1 mouse cellular context compared by ENCODE assay signal in the genomic region with DNA sequence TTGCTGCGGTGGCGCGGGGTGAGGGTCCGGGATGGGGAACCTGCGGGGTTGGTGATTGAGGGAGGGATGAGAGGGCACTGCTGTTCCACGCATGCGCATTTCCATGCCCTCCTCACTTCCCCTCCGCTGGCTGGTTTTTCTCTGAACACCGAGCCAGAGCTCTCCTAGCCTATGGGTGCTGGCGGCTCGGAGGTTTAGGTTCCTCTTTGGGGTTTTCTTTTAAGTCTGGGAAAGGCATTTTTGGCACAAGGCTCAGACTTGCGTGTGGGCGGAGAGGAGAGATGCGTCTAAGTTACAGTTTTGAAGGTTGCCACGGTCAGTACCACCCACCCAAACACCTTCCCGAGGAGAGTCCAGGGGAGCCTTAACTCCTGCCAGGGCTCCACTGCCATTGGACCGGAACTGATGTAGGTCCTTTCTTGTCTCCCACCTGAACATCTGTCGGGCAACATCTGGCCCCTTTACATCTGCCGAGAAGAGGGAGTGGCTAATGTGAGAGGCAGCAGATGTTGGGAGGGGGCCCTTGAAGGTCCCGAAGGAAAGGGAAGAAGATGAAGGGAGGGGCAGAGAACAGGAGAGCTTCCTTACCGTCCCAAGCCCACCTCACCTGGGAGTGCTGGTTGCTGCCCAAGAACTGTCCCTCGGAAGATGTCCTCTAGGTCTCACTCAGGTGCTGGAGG.
TF ChIP-seq lines count a peak whose summit lies in the region.

No protein-coding gene starts in this region.

TF ChIP-seq in CH12.LX, 34 proteins besides CTCF, POLR2A, EP300 and RAD21 (continued from another document):
- TF ChIP-seq TCF12 (IDR thresholded peaks at IDR 0.05; ENCODE audit: low read depth, low read length): peak; percentile 76
- no peak for TF ChIP-seq ZMIZ1 (IDR thresholded peaks at IDR 0.05; ENCODE audit: low read depth, low read length)
- TF ChIP-seq ETS1 (conservative IDR thresholded peaks at IDR 0.05; ENCODE audit: low read depth, low read length): 0 out of 2 replicates have a peak, but pooled peaks have one; percentile 8
- no peak; the same call in 1 of the 2 replicates for TF ChIP-seq SIN3A (IDR thresholded peaks at IDR 0.05; ENCODE audit: low read length)
- TF ChIP-seq ZC3H11A (IDR thresholded peaks at IDR 0.05; ENCODE audit: low read depth, low read length): no peak
- TF ChIP-seq JUND (conservative IDR thresholded peaks at IDR 0.05; ENCODE audit: low read depth, low read length): no peak
